Mouse (Mus musculus) lung, postnatal 4 days (tissue): ENCODE data around the gene Crybg3.

ENCODE experiments used
- DNase-seq, 2 experiments: peaks; one replicate each; pipeline ENCODE4 v3.0.0; 2021

Crybg3 gene

GRCm38 (mm10) chr16:59444880-59445559 is 155.8 kb downstream of the Crybg3 start:
- DNase-seq = no peak
